Mouse (Mus musculus) stomach, postnatal 0 days (tissue): Measurements from ENCODE around the gene Sim2. TPM values are rescaled to one million over a fixed set of nuclear protein-coding genes. Genes with fewer than 3 reads are reported as not detected.

Experiments
- ATAC-seq: fragments of 200-750 bp; cut with Nextera tagmentation; 2 replicates; pipeline ENCODE4 v1.8.0; 2017; ENCODE audit not compliant: low FRiP score, low TSS enrichment
- DNase-seq: peaks from one replicate; pipeline ENCODE4 v3.0.0-alpha.2; 2016; ENCODE audit warnings: low spot score
- H3K27ac ChIP-seq: fragments of 300-500 bp; sonication (generic); replicated peaks from 2 replicates; pipeline ENCODE4 v1.5.1; 2014; ENCODE audit warnings: mild to moderate bottlenecking, control low read depth
- H3K27me3 ChIP-seq: fragments of 300-500 bp; sonication (generic); 2 replicates; pipeline ENCODE4 v1.6.1; 2014; ENCODE audit warnings: low read length; ENCODE audit not compliant: control insufficient read depth, insufficient read depth
- H3K36me3 ChIP-seq: fragments of 300-500 bp; sonication (generic); 2 replicates; pipeline ENCODE4 v1.6.1; 2014; ENCODE audit warnings: low read length, mixed read lengths; ENCODE audit not compliant: control insufficient read depth, insufficient read depth
- H3K4me1 ChIP-seq: fragments of 300-500 bp; sonication (generic); replicated peaks from 2 replicates; pipeline ENCODE4 v1.6.1; 2014; ENCODE audit warnings: antibody characterized with exemption; ENCODE audit not compliant: control insufficient read depth, insufficient read depth
- H3K4me2 ChIP-seq: fragments of 300-500 bp; sonication (generic); replicated peaks from 2 replicates; pipeline ENCODE4 v1.6.1; 2014; ENCODE audit warnings: low read depth, mild to moderate bottlenecking, control low read depth, moderate library complexity
- H3K4me3 ChIP-seq: fragments of 300-500 bp; sonication (generic); 2 replicates; pipeline ENCODE4 v1.5.1; 2014; ENCODE audit warnings: low read depth, low read length, control low read depth
- H3K9ac ChIP-seq: fragments of 300-500 bp; sonication (generic); 2 replicates; pipeline ENCODE4 v1.6.1; 2014; ENCODE audit warnings: mild to moderate bottlenecking, low read length, control low read depth, mixed read lengths
- H3K9me3 ChIP-seq: fragments of 300-500 bp; sonication (generic); 2 replicates; pipeline ENCODE4 v1.6.1; 2016; ENCODE audit warnings: low read length; ENCODE audit not compliant: control insufficient read depth
- CTCF ChIP-seq: IDR thresholded peaks from 2 replicates; pipeline ENCODE4 v1.5.1; 2016; ENCODE audit warnings: antibody characterized with exemption, low read depth, mild to moderate bottlenecking, moderate library complexity
- EP300 ChIP-seq: optimal IDR thresholded peaks from 2 replicates; pipeline ENCODE3; 2016; ENCODE audit warnings: antibody characterized with exemption
- WGBS: fragments of 180-500 bp; shearing (Covaris S2); extraction: QIAGEN DNeasy Blood & Tissue Kit; methylation state at CpG from one replicate; pipeline ENCODE4 v1.1.7; 2014; 5-methylcytosine and 5-hydroxymethylcytosine counted together
- polyA plus RNA-seq: library from polyadenylated mRNA; unstranded; fragments of >200 nt; fragmentation: Nextera tagmentation; extraction: Ambion mirVana; gene quantifications from 2 replicates; pipeline ENCODE4 v1.2.1, GENCODE M21; 2015

Sim2 gene
- polyA plus RNA-seq, 1 experiment from 2014 or later = 0.17 TPM

GRCm38 (mm10) chr16:94163051-94163450 lies 78.3 kb downstream of the Sim2 start:
- no peak overlapping the region for H3K27ac ChIP-seq
- H3K36me3 ChIP-seq = no peaks in the 10 kb centered on the region
- WGBS = 82% methylated on average over 11 of the region's 11 CpGs
- TF ChIP-seq EP300 = no peak
- ATAC-seq = no peak
- no peaks in the 10 kb centered on the region for H3K4me1 ChIP-seq
- no peak overlapping the region for H3K4me2 ChIP-seq
- no peaks in the 10 kb centered on the region for H3K27me3 ChIP-seq
- no peak for DNase-seq
- no peak overlapping the region for H3K4me3 ChIP-seq
- H3K9me3 ChIP-seq = no peaks in the 10 kb centered on the region
- H3K9ac ChIP-seq = no peak overlapping the region

- TF ChIP-seq CTCF = no peak
- no peak for TF ChIP-seq EP300
- H3K27ac ChIP-seq = no peak overlapping the region
- no peak for DNase-seq
- no peak for ATAC-seq
- H3K9me3 ChIP-seq = no peaks in the 10 kb centered on the region
- H3K9ac ChIP-seq = no peak overlapping the region
- H3K36me3 ChIP-seq = no peaks in the 10 kb centered on the region
- no peaks in the 10 kb centered on the region for H3K27me3 ChIP-seq
- H3K4me3 ChIP-seq = no peak overlapping the region
- H3K4me2 ChIP-seq = no peak overlapping the region
- WGBS = 24% methylated on average over 7 of the region's 7 CpGs
- no peaks in the 10 kb centered on the region for H3K4me1 ChIP-seq
Observed at GRCm38 (mm10) chr16:94164236-94164635, 79.5 kb downstream of the Sim2 start.

GRCm38 (mm10) chr16:94164978-94165377 lies 80.2 kb downstream of the Sim2 start:
- WGBS = 28% methylated on average over 5 of the region's 5 CpGs
- H3K36me3 ChIP-seq = no peaks in the 10 kb centered on the region
- no peak overlapping the region for H3K27ac ChIP-seq
- H3K4me3 ChIP-seq = no peak overlapping the region
- no peak overlapping the region for H3K4me2 ChIP-seq
- no peaks in the 10 kb centered on the region for H3K27me3 ChIP-seq
- H3K9me3 ChIP-seq = no peaks in the 10 kb centered on the region
- no peak for TF ChIP-seq CTCF
- no peak for TF ChIP-seq EP300
- ATAC-seq (no peak), DNase-seq (no peak)
- H3K4me1 ChIP-seq = no peaks in the 10 kb centered on the region
- H3K9ac ChIP-seq = no peak overlapping the region

- H3K27me3 ChIP-seq = no peaks in the 10 kb centered on the region
- no peak overlapping the region for H3K27ac ChIP-seq
- TF ChIP-seq CTCF (no peak), EP300 (no peak)
- no peak overlapping the region for H3K4me2 ChIP-seq
- WGBS = 75% methylated on average over 16 of the region's 16 CpGs
- no peak overlapping the region for H3K9ac ChIP-seq
- ATAC-seq (no peak), DNase-seq (no peak)
- no peaks in the 10 kb centered on the region for H3K4me1 ChIP-seq
- H3K9me3 ChIP-seq = no peaks in the 10 kb centered on the region
- no peak overlapping the region for H3K4me3 ChIP-seq
- H3K36me3 ChIP-seq = no peaks in the 10 kb centered on the region
Observed at GRCm38 (mm10) chr16:94168655-94169545, 84.2 kb downstream of the Sim2 start.

GRCm38 (mm10) chr16:94170218-94170617 lies 85.5 kb downstream of the Sim2 start:
- Histone ChIP-seq H3K36me3 (no peaks in the 10 kb centered on the region), H3K4me1 (no peaks in the 10 kb centered on the region), H3K4me3 (no peak overlapping the region), H3K27ac (no peak overlapping the region), H3K9ac (no peak overlapping the region), H3K27me3 (no peaks in the 10 kb centered on the region), H3K4me2 (no peak overlapping the region), H3K9me3 (no peaks in the 10 kb centered on the region)
- ATAC-seq = no peak
- 56% methylated on average over 4 of the region's 4 CpGs for WGBS
- TF ChIP-seq CTCF (no peak), EP300 (no peak)
- DNase-seq = no peak

- Histone ChIP-seq H3K9ac (no peak overlapping the region), H3K36me3 (no peaks in the 10 kb centered on the region)
Observed at GRCm38 (mm10) chr16:94173361-94173760, 88.6 kb downstream of the Sim2 start.

More at GRCm38 (mm10) chr16:94173361-94173760, 88.6 kb downstream of the Sim2 start:
- H3K27ac ChIP-seq = no peak overlapping the region
- no peak overlapping the region for H3K4me2 ChIP-seq
- H3K27me3 ChIP-seq = no peaks in the 10 kb centered on the region
- H3K4me1 ChIP-seq = no peaks in the 10 kb centered on the region
- WGBS = 72% methylated on average over 1 of the region's 1 CpGs
- no peaks in the 10 kb centered on the region for H3K9me3 ChIP-seq
- ATAC-seq = no peak
- TF ChIP-seq CTCF (no peak), EP300 (no peak)
- no peak overlapping the region for H3K4me3 ChIP-seq
- DNase-seq = no peak
